Mouse (Mus musculus) heart, adult 2 months (tissue): ENCODE measurements at regions not wholly inside any gene's neighbourhood (a gene's known extent, or its start where the extent isn't known, plus 50 kb on each side); places are given as distances from the start of the nearest gene placed in this dataset.

Experiments
- CTCF ChIP-seq: fragments of 200-600 bp; IDR thresholded peaks from 2 replicates; pipeline ENCODE4 v1.8.1; 2022; ENCODE audit warnings: antibody characterized with exemption, mild to moderate bottlenecking, moderate library complexity
- POLR2A ChIP-seq: fragments of 200-500 bp; IDR thresholded peaks from 2 replicates; pipeline ENCODE4 v1.6.1; 2011; ENCODE audit warnings: mild to moderate bottlenecking, low read depth, low read length, control low read depth; ENCODE audit not compliant: insufficient read depth

GRCm38 (mm10) chr1:190526634-190527033, 356.1 kb upstream of the Prox1 start:
- TF ChIP-seq POLR2A (no peak), CTCF (no peak)
